In the genomic region with DNA sequence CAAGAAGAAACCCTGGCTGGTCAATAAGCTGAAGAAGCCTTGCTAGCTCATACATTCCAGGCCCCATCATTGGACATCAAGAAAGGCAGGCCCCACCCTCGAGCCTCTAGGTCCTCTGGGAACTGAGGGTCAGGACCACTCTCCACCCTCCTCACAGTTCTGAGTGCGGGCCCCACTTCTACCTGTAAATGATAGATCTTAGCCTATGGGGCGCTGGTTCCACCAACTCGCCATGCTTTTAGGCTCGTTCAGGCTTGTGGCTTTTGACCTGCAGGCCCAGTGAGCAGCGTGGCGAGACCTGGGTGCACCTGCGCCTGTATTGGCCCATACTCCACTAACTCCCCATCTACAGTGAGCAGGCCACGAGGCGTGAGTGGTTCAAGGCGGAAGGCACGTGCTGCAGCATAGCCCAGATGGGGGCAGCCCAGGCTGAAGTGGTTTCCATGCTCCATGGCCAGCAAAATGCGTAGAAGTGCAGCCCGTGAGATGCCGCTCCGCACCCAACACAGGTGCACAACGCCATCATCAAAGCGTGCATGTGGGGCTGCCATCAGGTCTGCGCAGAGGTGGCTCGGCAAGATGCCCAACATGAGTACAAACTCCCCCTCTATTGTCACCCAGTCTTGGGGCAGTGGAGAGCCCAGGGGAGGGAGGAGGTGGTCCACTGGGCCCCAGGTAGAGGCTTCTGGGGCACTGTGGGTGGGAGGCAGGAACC, we compare ENCODE assay signal across 13 mouse cellular contexts. TPM values are rescaled to one million over a fixed set of nuclear protein-coding genes. Genes with fewer than 3 reads are reported as not detected.
DNase-seq lines count a peak whose midpoint lies in the region; ATAC-seq and TF ChIP-seq lines count a peak whose summit lies in the region.
"Had no signal": no experiment of that assay in that cellular context is flagged by ENCODE, and none has a peak within 500 bp of the region (broad histone marks: within the 10 kb centered on the region; RNA-seq: fewer than 3 reads in every experiment).

No protein-coding gene starts in this region.

- H3K4me1 ChIP-seq in liver, adult 2 months (ENCODE audit: control insufficient read depth, insufficient read depth, low read length): peaks cover 34% of the 10 kb centered on the region
- H3K4me1 ChIP-seq in liver, postnatal 0 days (ENCODE audit: insufficient read depth): peaks cover 53% of the 10 kb centered on the region
- H3K4me1 ChIP-seq in midbrain, postnatal 0 days (ENCODE audit: insufficient read depth, low read length): peaks cover 29% of the 10 kb centered on the region

- 44% methylated on average over 20 of the region's 20 CpGs for WGBS in liver, adult 2 months
- 88% methylated on average over 20 of the region's 20 CpGs for WGBS in liver, postnatal 0 days (ENCODE audit: insufficient replicate concordance)
- WGBS in midbrain, postnatal 0 days: 90% methylated on average over 20 of the region's 20 CpGs

- no peaks in the 10 kb centered on the region for H3K9me3 ChIP-seq in liver, postnatal 0 days (ENCODE audit: low read length)
- H3K9me3 ChIP-seq in midbrain, postnatal 0 days (ENCODE audit: low read length): no peaks in the 10 kb centered on the region
- H3K9me3 ChIP-seq: embryonic facial prominence, embryonic 10.5 days; hindbrain, embryonic 15.5 days; limb, embryonic 15.5 days; neural tube, embryonic 13.5 days had no signal

- peaks cover 11% of the 10 kb centered on the region for H3K36me3 ChIP-seq in liver, adult 2 months (ENCODE audit: control insufficient read depth, insufficient read depth, low read length)
- peaks cover 36% of the 10 kb centered on the region for H3K36me3 ChIP-seq in liver, postnatal 0 days (replicated peaks; ENCODE audit: insufficient read depth, low read length)
- peaks cover 32% of the 10 kb centered on the region for H3K36me3 ChIP-seq in midbrain, postnatal 0 days (ENCODE audit: insufficient read depth, low read length)

- H3K79me2 ChIP-seq in liver, adult 2 months (ENCODE audit: control insufficient read depth, insufficient read depth, low read length): no peaks in the 10 kb centered on the region; the same call in 1 of the 2 replicates

- intact Hi-C loops in heart, postnatal 36 days (cut with DNase I): no loop called here
- intact Hi-C loops in heart, postnatal 14 days (cut with DNase I): no loop called here

- H3K4me3 ChIP-seq in liver, adult 2 months (ENCODE audit: insufficient read depth, low read depth, low read length): no peak overlapping the region
- no peak overlapping the region for H3K4me3 ChIP-seq in liver, postnatal 0 days (ENCODE audit: low read depth, low read length)
- H3K4me3 ChIP-seq in midbrain, postnatal 0 days (ENCODE audit: low read depth, low read length): no peak overlapping the region
- H3K4me3 ChIP-seq: hindbrain, embryonic 15.5 days; limb, embryonic 15.5 days; neural tube, embryonic 13.5 days had no signal

- H3K4me2 ChIP-seq in liver, postnatal 0 days (ENCODE audit: low read depth, low read length): no peak overlapping the region
- H3K4me2 ChIP-seq in midbrain, postnatal 0 days (ENCODE audit: low read depth, low read length, poor library complexity, severe bottlenecking): no peak overlapping the region
- H3K4me2 ChIP-seq: hindbrain, embryonic 15.5 days; limb, embryonic 15.5 days; neural tube, embryonic 13.5 days had no signal

- H3K9ac ChIP-seq in liver, adult 2 months (ENCODE audit: low read depth, low read length): peak overlapping the region; percentile 0; the same call in 1 of the 2 replicates
- H3K9ac ChIP-seq in liver, postnatal 0 days (replicated peaks): no peak overlapping the region
- no peak overlapping the region for H3K9ac ChIP-seq in midbrain, postnatal 0 days (replicated peaks; ENCODE audit: low read length, poor library complexity, severe bottlenecking)
- H3K9ac ChIP-seq: hindbrain, embryonic 15.5 days; limb, embryonic 15.5 days had no signal

- no peak for ATAC-seq in liver, postnatal 0 days
- no peak for ATAC-seq in midbrain, postnatal 0 days (ENCODE audit: low FRiP score)

- H3K27ac ChIP-seq in liver, adult 2 months (replicated peaks; ENCODE audit: insufficient read depth, low read depth, low read length): peak overlapping the region; percentile 16; the same call in 1 of the 2 replicates
- H3K27ac ChIP-seq in liver, postnatal 0 days (ENCODE audit: low read depth): no peak overlapping the region
- H3K27ac ChIP-seq in midbrain, postnatal 0 days (ENCODE audit: low read depth, low read length): peak overlapping the region; percentile 69
- H3K27ac ChIP-seq: embryonic facial prominence, embryonic 10.5 days; limb, embryonic 15.5 days had no signal

- DNase-seq in cerebellum, adult 8-10 months: peak; percentile 36
- DNase-seq in cerebellum, postnatal 4 days (ENCODE audit: low spot score in 2 of 2): no peak
- DNase-seq in heart, postnatal 36 days: peak; percentile 28 to 37
- DNase-seq in heart, postnatal 14 days: no peak
- DNase-seq in liver, adult 2 months (ENCODE audit: extremely low read depth, low read depth, low spot score): peak; percentile 61
- no peak for DNase-seq in liver, postnatal 0 days
- DNase-seq in midbrain, postnatal 0 days (ENCODE audit: low spot score): no peak
- no peak for DNase-seq in right cerebral cortex, postnatal 4 days
- DNase-seq: gastrocnemius, postnatal 36 days had no signal

- TF ChIP-seq POLR2A in liver, adult 2 months (IDR thresholded peaks at IDR 0.05; ENCODE audit: extremely low read depth, insufficient read depth, low read length): peak; percentile 25; the same call in 1 of the 2 replicates

- TF ChIP-seq EP300 in liver, postnatal 0 days (IDR thresholded peaks at IDR 0.05; ENCODE audit: low read depth): no peak

- H3K27me3 ChIP-seq in liver, adult 2 months (ENCODE audit: control insufficient read depth, insufficient read depth, low read length): no peaks in the 10 kb centered on the region
- H3K27me3 ChIP-seq in liver, postnatal 0 days (ENCODE audit: insufficient read depth, low read length): no peaks in the 10 kb centered on the region
- H3K27me3 ChIP-seq in midbrain, postnatal 0 days (ENCODE audit: insufficient read depth, low read length): no peaks in the 10 kb centered on the region
- H3K27me3 ChIP-seq: hindbrain, embryonic 15.5 days; limb, embryonic 15.5 days; neural tube, embryonic 13.5 days had no signal

- TF ChIP-seq CTCF in liver, adult 2 months (IDR thresholded peaks at IDR 0.05; ENCODE audit: low read depth, low read length): peak; percentile 13; the same call in 1 of the 2 replicates
- TF ChIP-seq CTCF in liver, postnatal 0 days (IDR thresholded peaks at IDR 0.05; ENCODE audit: low read depth): no peak
- no peak for TF ChIP-seq CTCF in midbrain, postnatal 0 days (IDR thresholded peaks at IDR 0.05)

RNA-seq across cellular contexts. Expression of a gene that starts 4.6 kb away (rescaled TPM):
- total RNA-seq in heart, postnatal 36 days (2021): 100 to 1,000 TPM; 550 to 591 TPM
- total RNA-seq in heart, postnatal 14 days (2021): 100 to 1,000 TPM; 552 to 626 TPM
- 436 and 542 TPM in 2 replicates for total RNA-seq in liver, adult 2 months (2014; rRNA removed)
- 366 and 534 TPM in 2 replicates for polyA plus RNA-seq in liver, adult 2 months (2012; rRNA removed)
- polyA plus RNA-seq in liver, postnatal 0 days (2015; fragmentation: Nextera tagmentation; extraction: Ambion mirVana): 494 and 510 TPM in 2 replicates
- total RNA-seq in midbrain, postnatal 0 days (2014; rRNA removed): 801 and 989 TPM in 2 replicates
- 473 and 492 TPM in 2 replicates for polyA plus RNA-seq in midbrain, postnatal 0 days (2015; fragmentation: Nextera tagmentation; extraction: Ambion mirVana)

RNA-seq across cellular contexts. Expression of a gene that starts 5.7 kb away (rescaled TPM):
- total RNA-seq in heart, postnatal 36 days (2021): 100 to 1,000 TPM in 1 of 2 experiments, 10 to 100 TPM in 1; 44.4 to 158 TPM
- total RNA-seq in heart, postnatal 14 days (2021): 10 to 100 TPM; 24.7 to 27.1 TPM
- 93.0 and 110 TPM in 2 replicates for total RNA-seq in liver, adult 2 months (2014; rRNA removed)
- polyA plus RNA-seq in liver, adult 2 months (2012; rRNA removed): 8.6 and 17.0 TPM in 2 replicates
- 3.6 and 5.2 TPM in 2 replicates for polyA plus RNA-seq in liver, postnatal 0 days (2015; fragmentation: Nextera tagmentation; extraction: Ambion mirVana)
- 8.4 and 9.6 TPM in 2 replicates for total RNA-seq in midbrain, postnatal 0 days (2014; rRNA removed)
- polyA plus RNA-seq in midbrain, postnatal 0 days (2015; fragmentation: Nextera tagmentation; extraction: Ambion mirVana): 4.6 and 4.8 TPM in 2 replicates

RNA-seq across cellular contexts. Expression of a gene that starts 7.2 kb away (rescaled TPM):
- 10 to 100 TPM; 16.2 to 18.7 TPM for total RNA-seq in heart, postnatal 36 days (2021)
- total RNA-seq in heart, postnatal 14 days (2021): 10 to 100 TPM; 17.5 to 18.8 TPM
- total RNA-seq in liver, adult 2 months (2014; rRNA removed): 13.4 and 15.2 TPM in 2 replicates
- 62.9 and 80.1 TPM in 2 replicates for polyA plus RNA-seq in liver, adult 2 months (2012; rRNA removed)
- 15.5 and 17.3 TPM in 2 replicates for polyA plus RNA-seq in liver, postnatal 0 days (2015; fragmentation: Nextera tagmentation; extraction: Ambion mirVana)
- 22.4 and 23.5 TPM in 2 replicates for total RNA-seq in midbrain, postnatal 0 days (2014; rRNA removed)
- 15.8 and 18.1 TPM in 2 replicates for polyA plus RNA-seq in midbrain, postnatal 0 days (2015; fragmentation: Nextera tagmentation; extraction: Ambion mirVana)

RNA-seq across cellular contexts. Expression of a gene that starts 10.4 kb away (rescaled TPM):
- under 1 TPM; 0.17 to 0.30 TPM for total RNA-seq in heart, postnatal 36 days (2021)
- total RNA-seq in heart, postnatal 14 days (2021): under 1 TPM; 0.17 to 0.24 TPM
- total RNA-seq in liver, adult 2 months (2014; rRNA removed): 0.18 TPM in 1 of 2 replicates, not detected in the other
- polyA plus RNA-seq in liver, adult 2 months (2012; rRNA removed): 0.05 and 0.10 TPM in 2 replicates
- polyA plus RNA-seq in liver, postnatal 0 days (2015; fragmentation: Nextera tagmentation; extraction: Ambion mirVana): 0.13 TPM in 1 of 2 replicates, not detected in the other
- total RNA-seq in midbrain, postnatal 0 days (2014; rRNA removed): 0.14 TPM in 1 of 2 replicates, not detected in the other
- 0.16 and 0.25 TPM in 2 replicates for polyA plus RNA-seq in midbrain, postnatal 0 days (2015; fragmentation: Nextera tagmentation; extraction: Ambion mirVana)

RNA-seq across cellular contexts. Expression of a gene that starts 11.0 kb away (rescaled TPM):
- total RNA-seq in heart, postnatal 36 days (2021): 1 to 10 TPM; 6.2 to 6.7 TPM
- total RNA-seq in heart, postnatal 14 days (2021): 1 to 10 TPM; 4.3 to 6.6 TPM
- 0.09 and 0.13 TPM in 2 replicates for total RNA-seq in liver, adult 2 months (2014; rRNA removed)
- polyA plus RNA-seq in liver, adult 2 months (2012; rRNA removed): 0.59 and 1.6 TPM in 2 replicates
- 0.14 and 0.15 TPM in 2 replicates for polyA plus RNA-seq in liver, postnatal 0 days (2015; fragmentation: Nextera tagmentation; extraction: Ambion mirVana)
- 118 and 130 TPM in 2 replicates for total RNA-seq in midbrain, postnatal 0 days (2014; rRNA removed)
- 107 and 114 TPM in 2 replicates for polyA plus RNA-seq in midbrain, postnatal 0 days (2015; fragmentation: Nextera tagmentation; extraction: Ambion mirVana)

Comparison
In these comparisons a context has a peak if more than half of its experiments do, and no peak if none do; other contexts are left out.
1. DNase-seq: peak in cerebellum, adult 8-10 months (single experiment), heart, postnatal 36 days (2 of 2) and liver, adult 2 months (single experiment); none in cerebellum, postnatal 4 days (0 of 2), heart, postnatal 14 days (0 of 2), liver, postnatal 0 days (single experiment), midbrain, postnatal 0 days (single experiment) and right cerebral cortex, postnatal 4 days (single experiment).